Mouse (Mus musculus) ovary, adult 18-20 months (tissue): ENCODE results near the gene Fam205a1.
"Not testable (repeated sequence)": the region's sequence is repeated elsewhere in the genome, so short reads cannot be mapped to it uniquely, and the experiment has no call there.

Experiments
- DNase-seq: peaks from one replicate; pipeline ENCODE4 v3.0.0; 2022; ENCODE audit warnings: low spot score, mixed read lengths

Gene Fam205a1

GRCm38 (mm10) chr4:42853788-42854187, at the start of gene Fam205a1:
Fam205a1 (minus strand) TSS chr4:42853888.
- not testable (repeated sequence) for DNase-seq

- no peak for DNase-seq
These were observed 49.0 kb upstream of the Fam205a1 start for GRCm38 (mm10) chr4:42902730-42903129.

GRCm38 (mm10) chr4:42902174-42902573, 48.5 kb upstream of the Fam205a1 start:
- no peak for DNase-seq

GRCm38 (mm10) chr4:42900878-42901277, 47.2 kb upstream of the Fam205a1 start:
- DNase-seq: no peak

- no peak for DNase-seq
These were observed 45.2 kb upstream of the Fam205a1 start for GRCm38 (mm10) chr4:42898914-42899313.

GRCm38 (mm10) chr4:42895118-42895517, 41.4 kb upstream of the Fam205a1 start:
- no peak for DNase-seq

- DNase-seq: no peak
These were observed 37.5 kb upstream of the Fam205a1 start for GRCm38 (mm10) chr4:42891176-42891575.

- DNase-seq: no peak
These were observed 35.1 kb upstream of the Fam205a1 start for GRCm38 (mm10) chr4:42888806-42889205.

- DNase-seq: no peak
These were observed 33.2 kb upstream of the Fam205a1 start for GRCm38 (mm10) chr4:42886926-42887325.

GRCm38 (mm10) chr4:42880677-42880948, 26.9 kb upstream of the Fam205a1 start:
- DNase-seq: no peak

GRCm38 (mm10) chr4:42879829-42880676, 26.4 kb upstream of the Fam205a1 start:
- no peak for DNase-seq

- DNase-seq: no peak
These were observed 24.0 kb upstream of the Fam205a1 start for GRCm38 (mm10) chr4:42877657-42878056.

GRCm38 (mm10) chr4:42876586-42877291, 23.1 kb upstream of the Fam205a1 start:
- peak; percentile 15 for DNase-seq

GRCm38 (mm10) chr4:42874134-42874533, 20.4 kb upstream of the Fam205a1 start, which contains the start of gene Fam205c:
Fam205c (minus strand) TSS chr4:42874234.
- DNase-seq: no peak

- no peak for DNase-seq
These were observed 19.2 kb upstream of the Fam205a1 start for GRCm38 (mm10) chr4:42872746-42873435.

- no peak for DNase-seq
These were observed 18.5 kb upstream of the Fam205a1 start for GRCm38 (mm10) chr4:42872151-42872550.

GRCm38 (mm10) chr4:42870748-42871147, 17.1 kb upstream of the Fam205a1 start:
- no peak for DNase-seq

- no peak for DNase-seq
These were observed 14.5 kb upstream of the Fam205a1 start for GRCm38 (mm10) chr4:42868193-42868592.

- DNase-seq: no peak
These were observed 13.7 kb upstream of the Fam205a1 start for GRCm38 (mm10) chr4:42867390-42867789.

- DNase-seq: not testable (repeated sequence)
These were observed 9.8 kb upstream of the Fam205a1 start for GRCm38 (mm10) chr4:42863487-42863886.

- not testable (repeated sequence) for DNase-seq
These were observed 6.8 kb upstream of the Fam205a1 start for GRCm38 (mm10) chr4:42860483-42860882.

- not testable (repeated sequence) for DNase-seq
These were observed 3.0 kb upstream of the Fam205a1 start, which contains the start of gene Gm12394 for GRCm38 (mm10) chr4:42856671-42857070. Gm12394 (minus strand) TSS chr4:42856771.
